Mouse (Mus musculus): Measurements from ENCODE around the gene Ccdc91. TPM values are rescaled to one million over a fixed set of nuclear protein-coding genes. Genes with fewer than 3 reads are reported as not detected.

Ccdc91 gene
- polyA plus RNA-seq, 1 experiment, result 1,093 TPM

GRCm38 (mm10) chr6:147569246-147569645, 93.6 kb downstream of the Ccdc91 start:
- H3K27me3 ChIP-seq (ENCODE audit: control insufficient read depth, insufficient read depth, low read length), result no peaks in the 10 kb centered on the region
- TF ChIP-seq CTCF (IDR thresholded peaks at IDR 0.05; ENCODE audit: control insufficient read depth, insufficient read depth, insufficient replicate concordance, low read depth, low read length), result no peak
- H3K27ac ChIP-seq (ENCODE audit: control insufficient read depth, insufficient read depth, low read depth, low read length), result no peak overlapping the region
- H3K4me1 ChIP-seq (ENCODE audit: control insufficient read depth, insufficient read depth, low read length), result no peaks in the 10 kb centered on the region
- no peaks in the 10 kb centered on the region for H3K36me3 ChIP-seq (ENCODE audit: control insufficient read depth, insufficient read depth, low read length)
- H3K4me3 ChIP-seq (ENCODE audit: control insufficient read depth, low read depth, low read length), result no peak overlapping the region

DNA sequence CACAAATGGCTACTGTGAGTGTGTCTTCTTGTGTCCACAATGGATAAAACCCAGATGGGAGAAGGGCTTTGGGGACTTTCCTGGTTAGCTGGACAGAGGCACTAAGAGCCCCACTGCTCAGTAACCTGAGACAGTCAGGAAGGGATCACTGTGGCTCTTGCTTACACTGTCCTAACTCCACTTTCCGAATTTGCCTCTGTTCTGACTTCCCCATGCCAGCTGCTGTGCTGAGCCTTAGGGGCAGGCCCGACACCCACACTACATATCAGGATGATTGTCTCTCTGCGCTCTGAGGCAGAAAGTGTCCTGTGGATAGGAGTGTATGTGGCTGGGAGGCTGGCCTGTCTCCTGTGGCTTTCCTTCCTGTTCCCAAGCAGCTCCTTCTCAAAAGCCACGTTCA, 97.5 kb downstream of the Ccdc91 start:
- no peak for TF ChIP-seq POLR2A (IDR thresholded peaks at IDR 0.05; ENCODE audit: control insufficient read depth, low read depth, low read length)
- no peak for TF ChIP-seq CTCF (IDR thresholded peaks at IDR 0.05; ENCODE audit: control insufficient read depth, insufficient read depth, insufficient replicate concordance, low read depth, low read length)
- no peak overlapping the region for H3K4me3 ChIP-seq (ENCODE audit: control insufficient read depth, low read depth, low read length)
- no peaks in the 10 kb centered on the region for H3K36me3 ChIP-seq (ENCODE audit: control insufficient read depth, insufficient read depth, low read length)
- no peaks in the 10 kb centered on the region for H3K4me1 ChIP-seq (ENCODE audit: control insufficient read depth, insufficient read depth, low read length)
- H3K27ac ChIP-seq (ENCODE audit: control insufficient read depth, insufficient read depth, low read depth, low read length), result no peak overlapping the region
- no peaks in the 10 kb centered on the region for H3K27me3 ChIP-seq (ENCODE audit: control insufficient read depth, insufficient read depth, low read length)

DNA sequence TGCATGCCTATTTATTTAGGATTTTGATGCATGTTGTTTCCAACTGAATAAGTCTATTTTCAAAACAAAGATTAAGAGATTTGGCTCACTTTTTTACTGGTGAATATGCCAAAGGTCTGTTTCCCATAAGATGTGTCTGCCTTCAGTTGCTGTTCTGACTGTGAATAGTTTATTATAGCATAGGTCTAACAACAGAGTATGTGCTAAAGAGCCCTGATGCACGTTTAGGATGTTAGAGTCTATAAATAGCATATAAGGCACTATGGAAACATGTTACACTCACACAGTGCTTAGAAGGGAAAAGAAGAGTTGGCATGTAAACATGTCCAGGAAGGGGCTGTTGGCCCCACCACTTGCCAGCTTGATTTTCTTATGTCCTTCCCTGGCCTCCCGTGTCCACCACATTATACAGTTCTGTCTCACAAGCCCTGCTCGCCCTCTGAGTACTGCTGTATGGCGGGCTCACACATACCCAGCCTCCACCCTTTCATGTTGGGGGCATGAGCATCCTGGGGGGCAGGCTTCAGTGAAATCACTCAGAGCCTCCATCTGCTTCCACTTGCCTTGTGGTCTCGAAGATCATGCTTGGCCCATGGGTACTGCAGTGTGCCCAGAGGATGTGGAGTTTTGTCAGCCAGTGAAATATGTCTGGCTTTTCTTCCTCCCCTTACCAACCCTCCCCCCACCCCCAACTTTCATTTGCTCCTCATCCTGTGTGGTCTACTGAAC, 99.0 kb downstream of the Ccdc91 start:
- no peak overlapping the region for H3K27ac ChIP-seq (ENCODE audit: control insufficient read depth, insufficient read depth, low read depth, low read length)

GRCm38 (mm10) chr6:147575183-147575784, 99.7 kb downstream of the Ccdc91 start:
- Histone ChIP-seq H3K4me3 (ENCODE audit: control insufficient read depth, low read depth, low read length) (no peak overlapping the region), H3K36me3 (ENCODE audit: control insufficient read depth, insufficient read depth, low read length) (no peaks in the 10 kb centered on the region), H3K27me3 (ENCODE audit: control insufficient read depth, insufficient read depth, low read length) (no peaks in the 10 kb centered on the region), H3K4me1 (ENCODE audit: control insufficient read depth, insufficient read depth, low read length) (no peaks in the 10 kb centered on the region), H3K27ac (ENCODE audit: control insufficient read depth, insufficient read depth, low read depth, low read length) (no peak overlapping the region)
- TF ChIP-seq CTCF (IDR thresholded peaks at IDR 0.05; ENCODE audit: control insufficient read depth, insufficient read depth, insufficient replicate concordance, low read depth, low read length) (no peak), POLR2A (IDR thresholded peaks at IDR 0.05; ENCODE audit: control insufficient read depth, low read depth, low read length) (no peak)

More for the DNA sequence above, 99.0 kb downstream of the Ccdc91 start:
- no peaks in the 10 kb centered on the region for H3K4me1 ChIP-seq (ENCODE audit: control insufficient read depth, insufficient read depth, low read length)
- no peaks in the 10 kb centered on the region for H3K27me3 ChIP-seq (ENCODE audit: control insufficient read depth, insufficient read depth, low read length)
- TF ChIP-seq CTCF (IDR thresholded peaks at IDR 0.05; ENCODE audit: control insufficient read depth, insufficient read depth, insufficient replicate concordance, low read depth, low read length) (no peak), POLR2A (IDR thresholded peaks at IDR 0.05; ENCODE audit: control insufficient read depth, low read depth, low read length) (no peak)
- H3K36me3 ChIP-seq (ENCODE audit: control insufficient read depth, insufficient read depth, low read length), result no peaks in the 10 kb centered on the region
- no peak overlapping the region for H3K4me3 ChIP-seq (ENCODE audit: control insufficient read depth, low read depth, low read length)

DNA sequence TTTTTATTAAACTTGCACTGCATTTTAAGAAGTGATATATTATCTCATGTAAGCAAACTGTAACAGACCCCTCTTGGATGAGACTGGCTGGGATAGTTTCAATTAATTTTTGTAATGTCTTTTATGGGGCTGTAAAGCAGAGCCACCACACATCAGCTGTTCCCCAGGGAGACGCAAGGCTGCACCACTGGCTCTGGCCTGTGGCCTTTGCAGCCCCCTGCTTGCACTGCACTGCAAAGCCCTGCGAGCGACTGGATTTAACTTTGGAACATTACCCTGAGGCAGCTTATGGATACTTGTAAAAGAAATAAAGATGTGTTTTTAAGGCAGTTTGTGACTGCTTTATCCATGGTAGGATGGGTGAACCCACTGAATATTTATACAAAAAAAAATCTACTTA, 112.0 kb downstream of the Ccdc91 start:
- H3K36me3 ChIP-seq (ENCODE audit: control insufficient read depth, insufficient read depth, low read length), result no peaks in the 10 kb centered on the region
- no peak for TF ChIP-seq POLR2A (IDR thresholded peaks at IDR 0.05; ENCODE audit: control insufficient read depth, low read depth, low read length)
- no peak for TF ChIP-seq CTCF (IDR thresholded peaks at IDR 0.05; ENCODE audit: control insufficient read depth, insufficient read depth, insufficient replicate concordance, low read depth, low read length)
- no peak overlapping the region for H3K4me3 ChIP-seq (ENCODE audit: control insufficient read depth, low read depth, low read length)
- no peaks in the 10 kb centered on the region for H3K27me3 ChIP-seq (ENCODE audit: control insufficient read depth, insufficient read depth, low read length)
- no peaks in the 10 kb centered on the region for H3K4me1 ChIP-seq (ENCODE audit: control insufficient read depth, insufficient read depth, low read length)
- H3K27ac ChIP-seq (ENCODE audit: control insufficient read depth, insufficient read depth, low read depth, low read length), result no peak overlapping the region

- Histone ChIP-seq H3K4me1 (ENCODE audit: control insufficient read depth, insufficient read depth, low read length) (no peaks in the 10 kb centered on the region), H3K27me3 (ENCODE audit: control insufficient read depth, insufficient read depth, low read length) (no peaks in the 10 kb centered on the region), H3K36me3 (ENCODE audit: control insufficient read depth, insufficient read depth, low read length) (no peaks in the 10 kb centered on the region), H3K27ac (ENCODE audit: control insufficient read depth, insufficient read depth, low read depth, low read length) (no peak overlapping the region), H3K4me3 (ENCODE audit: control insufficient read depth, low read depth, low read length) (no peak overlapping the region)
- TF ChIP-seq CTCF (IDR thresholded peaks at IDR 0.05; ENCODE audit: control insufficient read depth, insufficient read depth, insufficient replicate concordance, low read depth, low read length) (no peak), POLR2A (IDR thresholded peaks at IDR 0.05; ENCODE audit: control insufficient read depth, low read depth, low read length) (no peak)
Measured at GRCm38 (mm10) chr6:147606666-147607065, 131.0 kb downstream of the Ccdc91 start.

GRCm38 (mm10) chr6:147607613-147608012, 132.0 kb downstream of the Ccdc91 start:
- no peak overlapping the region for H3K4me3 ChIP-seq (ENCODE audit: control insufficient read depth, low read depth, low read length)
- H3K27ac ChIP-seq (ENCODE audit: control insufficient read depth, insufficient read depth, low read depth, low read length), result no peak overlapping the region
- H3K27me3 ChIP-seq (ENCODE audit: control insufficient read depth, insufficient read depth, low read length), result no peaks in the 10 kb centered on the region
- no peaks in the 10 kb centered on the region for H3K36me3 ChIP-seq (ENCODE audit: control insufficient read depth, insufficient read depth, low read length)
- no peaks in the 10 kb centered on the region for H3K4me1 ChIP-seq (ENCODE audit: control insufficient read depth, insufficient read depth, low read length)
- no peak for TF ChIP-seq POLR2A (IDR thresholded peaks at IDR 0.05; ENCODE audit: control insufficient read depth, low read depth, low read length)
- TF ChIP-seq CTCF (IDR thresholded peaks at IDR 0.05; ENCODE audit: control insufficient read depth, insufficient read depth, insufficient replicate concordance, low read depth, low read length), result no peak
